Mouse (Mus musculus): ENCODE data around the gene Stambpl1.
A peak's percentile ranks its signal among the peaks of the same experiment; 100 is the strongest.
"Not testable (repeated sequence)": the region's sequence is repeated elsewhere in the genome, so short reads cannot be mapped to it uniquely, and the experiment has no call there.

Stambpl1 gene

GRCm38 (mm10) chr19:34198066-34198465 lies 6.0 kb downstream of the Stambpl1 start:
- no peak for DNase-seq (ENCODE audit: low spot score in 2 of 2)

GRCm38 (mm10) chr19:34198901-34199300 lies 6.9 kb downstream of the Stambpl1 start:
- DNase-seq (ENCODE audit: low spot score in 2 of 2) = no peak

- no peak for DNase-seq (ENCODE audit: low spot score in 2 of 2)
Observed at GRCm38 (mm10) chr19:34199488-34199887, 7.5 kb downstream of the Stambpl1 start.

- DNase-seq (ENCODE audit: low spot score in 2 of 2) = no peak
Observed at GRCm38 (mm10) chr19:34202668-34203067, 10.6 kb downstream of the Stambpl1 start.

GRCm38 (mm10) chr19:34206128-34206527 lies 14.1 kb downstream of the Stambpl1 start:
- not testable (repeated sequence) for DNase-seq (ENCODE audit: low spot score in 2 of 2)

GRCm38 (mm10) chr19:34206760-34207440 lies 14.9 kb downstream of the Stambpl1 start:
- DNase-seq (ENCODE audit: low spot score in 2 of 2) = peak in 1 of 2 experiments; percentile 41

GRCm38 (mm10) chr19:34209031-34209430 lies 17.0 kb downstream of the Stambpl1 start:
- DNase-seq (ENCODE audit: low spot score in 2 of 2) = no peak

GRCm38 (mm10) chr19:34209930-34210581 lies 18.0 kb downstream of the Stambpl1 start:
- DNase-seq (ENCODE audit: low spot score in 2 of 2) = no peak

- no peak for DNase-seq (ENCODE audit: low spot score in 2 of 2)
Observed at GRCm38 (mm10) chr19:34210841-34211240, 18.8 kb downstream of the Stambpl1 start.

GRCm38 (mm10) chr19:34212489-34213250 lies 20.6 kb downstream of the Stambpl1 start:
- no peak for DNase-seq (ENCODE audit: low spot score in 2 of 2)

GRCm38 (mm10) chr19:34213251-34213645 lies 21.2 kb downstream of the Stambpl1 start:
- no peak for DNase-seq (ENCODE audit: low spot score in 2 of 2)

GRCm38 (mm10) chr19:34214136-34214535 lies 22.1 kb downstream of the Stambpl1 start:
- DNase-seq (ENCODE audit: low spot score in 2 of 2) = no peak

- no peak for DNase-seq (ENCODE audit: low spot score in 2 of 2)
Observed at GRCm38 (mm10) chr19:34216956-34217355, 24.9 kb downstream of the Stambpl1 start.

- no peak for DNase-seq (ENCODE audit: low spot score in 2 of 2)
Observed at GRCm38 (mm10) chr19:34217761-34218160, 25.7 kb downstream of the Stambpl1 start.

GRCm38 (mm10) chr19:34219260-34219968 lies 27.4 kb downstream of the Stambpl1 start:
- DNase-seq (ENCODE audit: low spot score in 2 of 2) = no peak

- DNase-seq (ENCODE audit: low spot score in 2 of 2) = no peak
Observed at GRCm38 (mm10) chr19:34220732-34221380, 28.8 kb downstream of the Stambpl1 start.

- no peak for DNase-seq (ENCODE audit: low spot score in 2 of 2)
Observed at GRCm38 (mm10) chr19:34222805-34223204, 30.8 kb downstream of the Stambpl1 start.

- DNase-seq (ENCODE audit: low spot score in 2 of 2) = no peak
Observed at GRCm38 (mm10) chr19:34231596-34231995, 39.6 kb downstream of the Stambpl1 start.

GRCm38 (mm10) chr19:34232326-34232725 lies 40.3 kb downstream of the Stambpl1 start:
- no peak for DNase-seq (ENCODE audit: low spot score in 2 of 2)

GRCm38 (mm10) chr19:34233944-34234343 lies 41.9 kb downstream of the Stambpl1 start:
- peak; percentile 50 to 72 for DNase-seq (ENCODE audit: low spot score in 2 of 2)

GRCm38 (mm10) chr19:34236049-34236448 lies 44.0 kb downstream of the Stambpl1 start:
- DNase-seq (ENCODE audit: low spot score in 2 of 2) = no peak

Data from heart, adult 9 months (tissue).